Mouse (Mus musculus): ENCODE measurements at regions not wholly inside any gene's neighbourhood (a gene's known extent, or its start where the extent isn't known, plus 50 kb on each side); places are given as distances from the start of the nearest gene placed in this dataset.

- no peak for DNase-seq (ENCODE audit: low read depth, low spot score)
These were observed 63.6 kb downstream of the Hif1an start for GRCm38 (mm10) chr19:44626261-44626660.

GRCm38 (mm10) chr19:44629705-44630104, 67.1 kb downstream of the Hif1an start:
- DNase-seq (ENCODE audit: low read depth, low spot score): no peak

GRCm38 (mm10) chr19:44631356-44632007, 68.8 kb downstream of the Hif1an start:
- no peak for DNase-seq (ENCODE audit: low read depth, low spot score)

- no peak for DNase-seq (ENCODE audit: low read depth, low spot score)
These were observed 74.6 kb downstream of the Hif1an start for GRCm38 (mm10) chr19:44637145-44637719.

- DNase-seq (ENCODE audit: low read depth, low spot score): no peak
These were observed 77.4 kb downstream of the Hif1an start for GRCm38 (mm10) chr19:44640021-44640420.

- no peak for DNase-seq (ENCODE audit: low read depth, low spot score)
These were observed 77.9 kb downstream of the Hif1an start for GRCm38 (mm10) chr19:44640551-44640950.

- DNase-seq (ENCODE audit: low read depth, low spot score): no peak
These were observed 79.6 kb downstream of the Hif1an start for GRCm38 (mm10) chr19:44642294-44642693.

- no peak for DNase-seq (ENCODE audit: low read depth, low spot score)
These were observed 81.7 kb downstream of the Hif1an start for GRCm38 (mm10) chr19:44644376-44644775.

- no peak for DNase-seq (ENCODE audit: low read depth, low spot score)
These were observed 82.3 kb downstream of the Hif1an start for GRCm38 (mm10) chr19:44644929-44645328.

- no peak for DNase-seq (ENCODE audit: low read depth, low spot score)
These were observed 83.9 kb downstream of the Hif1an start for GRCm38 (mm10) chr19:44646548-44646947.

- no peak for DNase-seq (ENCODE audit: low read depth, low spot score)
These were observed 86.6 kb downstream of the Hif1an start for GRCm38 (mm10) chr19:44649206-44649605.

GRCm38 (mm10) chr19:44650841-44651240, 88.2 kb downstream of the Hif1an start:
- DNase-seq (ENCODE audit: low read depth, low spot score): no peak

- no peak for DNase-seq (ENCODE audit: low read depth, low spot score)
These were observed 89.0 kb downstream of the Hif1an start for GRCm38 (mm10) chr19:44651605-44652004.

GRCm38 (mm10) chr19:44655719-44656118, 93.1 kb downstream of the Hif1an start:
- no peak for DNase-seq (ENCODE audit: low read depth, low spot score)

GRCm38 (mm10) chr19:44659316-44659715, 96.5 kb upstream of the Pax2 start:
- DNase-seq (ENCODE audit: low read depth, low spot score): no peak

GRCm38 (mm10) chr19:44669535-44669958, 86.3 kb upstream of the Pax2 start:
- no peak for DNase-seq (ENCODE audit: low read depth, low spot score)

GRCm38 (mm10) chr19:44674621-44675245, 81.1 kb upstream of the Pax2 start:
- no peak for DNase-seq (ENCODE audit: low read depth, low spot score)

- no peak for DNase-seq (ENCODE audit: low read depth, low spot score)
These were observed 79.2 kb upstream of the Pax2 start for GRCm38 (mm10) chr19:44676555-44677120.

GRCm38 (mm10) chr19:44677295-44677694, 78.5 kb upstream of the Pax2 start:
- no peak for DNase-seq (ENCODE audit: low read depth, low spot score)

GRCm38 (mm10) chr19:44678686-44679085, 77.2 kb upstream of the Pax2 start:
- DNase-seq (ENCODE audit: low read depth, low spot score): no peak

GRCm38 (mm10) chr19:44681675-44682074, 74.2 kb upstream of the Pax2 start:
- no peak for DNase-seq (ENCODE audit: low read depth, low spot score)

- DNase-seq (ENCODE audit: low read depth, low spot score): no peak
These were observed 72.7 kb upstream of the Pax2 start for GRCm38 (mm10) chr19:44683191-44683590.

- DNase-seq (ENCODE audit: low read depth, low spot score): peak; percentile 24
These were observed 71.8 kb upstream of the Pax2 start for GRCm38 (mm10) chr19:44684061-44684514.

Measured in CD4-positive helper T cell, adult 2 months (primary cell).